Mouse (Mus musculus) heart, postnatal 0 days (tissue): ENCODE measurements around the gene Dhx40.

Experiments used
- CTCF ChIP-seq: IDR thresholded peaks from 2 replicates; pipeline ENCODE4 v1.5.1; 2016; ENCODE audit warnings: antibody characterized with exemption, control low read depth, low read depth
- EP300 ChIP-seq: IDR thresholded peaks from 2 replicates; pipeline ENCODE4 v1.6.1; 2016; ENCODE audit warnings: antibody characterized with exemption, low read depth

GRCm38 (mm10) chr11:86751010-86751409 is 56.5 kb downstream of the Dhx40 start:
- no peak for TF ChIP-seq CTCF
- TF ChIP-seq EP300: no peak
